Mouse (Mus musculus): ENCODE measurements around the gene Etnk1. TPM values are rescaled to one million over a fixed set of nuclear protein-coding genes. Genes with fewer than 3 reads are reported as not detected.
"Not testable (repeated sequence)": the region's sequence is repeated elsewhere in the genome, so short reads cannot be mapped to it uniquely, and the experiment has no call there.

Gene Etnk1
- polyA plus RNA-seq, 1 experiment from 2014 or later = 32.1 TPM

DNA sequence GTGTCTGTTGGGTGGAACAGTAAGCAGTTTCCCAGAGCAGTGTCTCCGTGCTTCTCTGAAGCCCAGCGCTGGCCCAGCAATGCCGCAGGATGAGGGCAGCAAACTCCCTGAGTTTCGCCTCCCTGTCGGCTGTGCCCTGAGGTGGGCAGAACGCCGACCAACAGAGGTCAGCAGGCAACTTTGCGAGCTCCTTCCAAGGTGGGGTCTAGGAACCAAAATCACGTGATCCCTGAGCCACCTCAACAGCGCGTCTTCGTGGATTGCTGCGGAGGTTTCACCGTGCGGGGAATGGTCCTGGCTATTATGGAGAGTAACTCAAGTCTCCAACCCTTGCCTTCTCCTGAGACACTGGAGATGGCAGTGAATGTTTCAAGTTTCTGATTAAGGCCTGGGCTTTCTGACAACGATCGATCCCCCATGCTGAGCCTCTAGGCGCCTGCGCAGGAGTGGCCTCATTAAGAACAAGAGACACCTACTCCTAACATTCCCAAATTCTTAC, 23.2 kb upstream of the Etnk1 start:
- H3K4me3 ChIP-seq (ENCODE audit: low read depth, low read length) = peak overlapping the region; percentile 26
- ATAC-seq (replicated peaks; ENCODE audit: low FRiP score) (peak; percentile 27; the same call in 1 of the 2 replicates), DNase-seq (ENCODE audit: low spot score) (no peak)
- no peaks in the 10 kb centered on the region for H3K36me3 ChIP-seq (ENCODE audit: control insufficient read depth, insufficient read depth, low read length)
- no peaks in the 10 kb centered on the region for H3K4me1 ChIP-seq (replicated peaks; ENCODE audit: control insufficient read depth, insufficient read depth, low read length)
- H3K4me2 ChIP-seq (ENCODE audit: low read depth, low read length, severe bottlenecking) = peak overlapping the region; percentile 51
- H3K9ac ChIP-seq (ENCODE audit: low read length) = peak overlapping the region; percentile 32; the same call in 1 of the 2 replicates
- no peaks in the 10 kb centered on the region for H3K9me3 ChIP-seq (ENCODE audit: control insufficient read depth, low read length)
- no peak overlapping the region for H3K27ac ChIP-seq (ENCODE audit: low read depth, low read length)
- 11% methylated on average over 19 of the region's 19 CpGs for WGBS
- no peaks in the 10 kb centered on the region for H3K27me3 ChIP-seq (ENCODE audit: control insufficient read depth, insufficient read depth, low read length)

DNA sequence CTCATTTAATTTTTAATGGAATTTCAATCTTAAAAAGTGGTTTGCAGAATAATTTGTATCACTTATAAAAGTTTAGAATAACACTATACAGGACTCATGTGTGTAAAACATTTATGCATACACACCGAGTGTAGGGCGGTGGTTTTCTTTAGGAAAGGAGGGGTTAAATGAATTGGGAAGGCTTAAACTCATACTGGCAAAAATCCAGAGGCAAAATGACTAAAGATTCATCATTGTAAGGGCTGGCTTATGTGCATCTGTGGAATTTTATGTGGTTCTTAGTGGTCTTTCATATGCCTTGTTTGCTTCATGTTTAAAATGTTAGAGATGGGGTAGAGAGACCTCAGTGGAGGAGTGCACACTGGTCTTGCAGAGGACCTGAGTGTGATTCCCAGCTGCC, 22.5 kb upstream of the Etnk1 start:
- no peak for ATAC-seq (replicated peaks; ENCODE audit: low FRiP score)
- H3K36me3 ChIP-seq (ENCODE audit: control insufficient read depth, insufficient read depth, low read length) = no peaks in the 10 kb centered on the region
- no peaks in the 10 kb centered on the region for H3K4me1 ChIP-seq (replicated peaks; ENCODE audit: control insufficient read depth, insufficient read depth, low read length)
- H3K4me3 ChIP-seq (ENCODE audit: low read depth, low read length) = no peak overlapping the region
- no peak overlapping the region for H3K27ac ChIP-seq (ENCODE audit: low read depth, low read length)
- no peaks in the 10 kb centered on the region for H3K27me3 ChIP-seq (ENCODE audit: control insufficient read depth, insufficient read depth, low read length)
- WGBS = 83% methylated on average over 2 of the region's 2 CpGs
- no peak overlapping the region for H3K9ac ChIP-seq (ENCODE audit: low read length)
- H3K9me3 ChIP-seq (ENCODE audit: control insufficient read depth, low read length) = no peaks in the 10 kb centered on the region
- H3K4me2 ChIP-seq (ENCODE audit: low read depth, low read length, severe bottlenecking) = no peak overlapping the region
- DNase-seq (ENCODE audit: low spot score) = no peak

DNA sequence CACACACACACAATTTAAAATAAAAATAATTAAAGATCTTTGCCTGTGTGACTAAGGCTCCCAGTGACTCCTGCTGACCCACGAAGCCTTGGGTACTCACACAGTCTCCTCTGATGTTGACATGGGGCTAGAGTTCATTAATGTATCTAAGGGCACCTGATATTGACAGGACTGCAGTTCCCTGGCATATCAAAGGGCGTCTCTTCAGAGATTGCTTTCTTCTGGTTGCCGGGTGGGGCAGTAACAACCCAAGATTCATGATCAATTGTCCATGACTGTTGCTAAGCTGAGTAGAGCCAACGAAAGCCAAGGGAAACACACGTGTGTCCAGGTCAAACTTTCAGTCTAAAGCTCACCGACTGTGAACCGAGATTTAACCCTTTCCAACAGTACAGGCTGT, 22.0 kb upstream of the Etnk1 start:
- H3K36me3 ChIP-seq (ENCODE audit: control insufficient read depth, insufficient read depth, low read length) = no peaks in the 10 kb centered on the region
- no peak overlapping the region for H3K4me2 ChIP-seq (ENCODE audit: low read depth, low read length, severe bottlenecking)
- DNase-seq (ENCODE audit: low spot score) (no peak), ATAC-seq (replicated peaks; ENCODE audit: low FRiP score) (no peak)
- H3K4me1 ChIP-seq (replicated peaks; ENCODE audit: control insufficient read depth, insufficient read depth, low read length) = no peaks in the 10 kb centered on the region
- H3K9me3 ChIP-seq (ENCODE audit: control insufficient read depth, low read length) = no peaks in the 10 kb centered on the region
- H3K9ac ChIP-seq (ENCODE audit: low read length) = no peak overlapping the region
- no peak overlapping the region for H3K4me3 ChIP-seq (ENCODE audit: low read depth, low read length)
- H3K27me3 ChIP-seq (ENCODE audit: control insufficient read depth, insufficient read depth, low read length) = no peaks in the 10 kb centered on the region
- H3K27ac ChIP-seq (ENCODE audit: low read depth, low read length) = no peak overlapping the region
- 75% methylated on average over 7 of the region's 7 CpGs for WGBS

DNA sequence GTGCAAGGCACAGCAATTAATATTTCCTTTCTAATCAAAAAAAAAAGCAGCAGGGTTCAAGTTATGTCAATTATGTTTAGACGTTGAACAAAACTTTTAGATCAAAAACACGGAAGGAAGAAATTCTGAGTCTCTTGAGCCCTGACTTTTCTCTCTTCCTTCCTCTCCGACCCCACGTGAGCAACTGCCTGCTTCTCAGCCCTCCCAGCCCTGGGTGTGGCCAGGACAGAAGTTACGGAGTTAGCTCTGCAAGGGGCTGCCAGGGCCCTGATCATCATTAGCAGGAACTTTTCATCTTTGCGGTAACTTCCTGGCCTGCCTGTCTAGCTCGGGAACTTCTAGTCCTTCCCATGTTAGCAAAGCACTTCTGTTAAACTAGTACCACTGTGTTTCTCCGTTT, 20.3 kb upstream of the Etnk1 start:
- Histone ChIP-seq H3K36me3 (ENCODE audit: control insufficient read depth, insufficient read depth, low read length) (no peaks in the 10 kb centered on the region), H3K27me3 (ENCODE audit: control insufficient read depth, insufficient read depth, low read length) (no peaks in the 10 kb centered on the region), H3K4me3 (ENCODE audit: low read depth, low read length) (no peak overlapping the region), H3K9me3 (ENCODE audit: control insufficient read depth, low read length) (no peaks in the 10 kb centered on the region), H3K9ac (ENCODE audit: low read length) (no peak overlapping the region), H3K4me1 (replicated peaks; ENCODE audit: control insufficient read depth, insufficient read depth, low read length) (no peaks in the 10 kb centered on the region), H3K27ac (ENCODE audit: low read depth, low read length) (no peak overlapping the region), H3K4me2 (ENCODE audit: low read depth, low read length, severe bottlenecking) (no peak overlapping the region)
- no peak for DNase-seq (ENCODE audit: low spot score)
- ATAC-seq (replicated peaks; ENCODE audit: low FRiP score) = no peak
- WGBS = 68% methylated on average over 8 of the region's 8 CpGs

DNA sequence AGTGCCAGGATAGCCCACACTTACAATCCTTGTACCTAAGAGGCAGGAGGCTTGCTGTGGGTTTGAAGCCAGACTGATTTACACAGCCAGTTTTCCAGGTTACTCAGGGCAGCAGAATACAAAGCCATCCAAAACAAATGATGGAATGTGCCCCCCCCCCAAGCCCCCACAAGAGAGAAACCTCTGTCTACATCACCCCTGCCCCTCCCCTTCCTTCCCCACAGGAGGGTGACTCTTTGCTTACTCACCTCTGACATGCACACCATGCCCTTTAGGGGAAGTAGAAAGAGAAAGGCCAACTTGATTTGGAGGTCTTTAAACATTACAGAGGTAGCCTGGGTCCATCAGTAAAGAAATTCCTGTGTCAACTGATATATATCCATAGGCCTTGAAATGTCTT, 18.2 kb upstream of the Etnk1 start:
- no peak for DNase-seq (ENCODE audit: low spot score)
- no peak for ATAC-seq (replicated peaks; ENCODE audit: low FRiP score)
- Histone ChIP-seq H3K9me3 (ENCODE audit: control insufficient read depth, low read length) (no peaks in the 10 kb centered on the region), H3K9ac (ENCODE audit: low read length) (no peak overlapping the region), H3K36me3 (ENCODE audit: control insufficient read depth, insufficient read depth, low read length) (no peaks in the 10 kb centered on the region), H3K4me3 (ENCODE audit: low read depth, low read length) (no peak overlapping the region), H3K27me3 (ENCODE audit: control insufficient read depth, insufficient read depth, low read length) (no peaks in the 10 kb centered on the region), H3K4me2 (ENCODE audit: low read depth, low read length, severe bottlenecking) (no peak overlapping the region), H3K4me1 (replicated peaks; ENCODE audit: control insufficient read depth, insufficient read depth, low read length) (no peaks in the 10 kb centered on the region), H3K27ac (ENCODE audit: low read depth, low read length) (no peak overlapping the region)

DNA sequence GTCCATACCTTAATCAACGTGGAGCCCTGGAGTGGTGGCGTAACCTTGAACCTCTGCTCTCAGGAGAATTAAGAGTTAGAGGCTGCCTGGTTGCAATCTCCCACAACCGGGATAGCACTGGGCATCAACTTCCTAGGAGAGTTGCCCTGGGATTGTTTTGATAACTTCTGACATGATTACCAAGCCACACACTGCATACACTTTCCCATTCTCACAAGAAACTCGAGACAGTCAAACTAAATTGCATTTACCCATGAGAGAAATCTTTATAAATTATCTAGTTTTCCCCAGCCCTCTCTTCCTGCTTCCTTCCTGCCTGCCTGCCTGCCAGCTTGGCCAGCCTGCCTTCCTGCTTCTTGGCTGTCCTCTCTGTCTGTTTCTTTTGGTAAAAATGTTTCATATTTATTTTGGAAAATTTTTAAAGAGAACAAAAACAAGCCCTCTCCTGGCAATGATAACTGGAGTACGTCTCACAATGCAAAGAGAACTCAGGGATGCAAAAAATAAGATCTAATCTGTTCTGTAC, 17.2 kb upstream of the Etnk1 start:
- H3K4me2 ChIP-seq (ENCODE audit: low read depth, low read length, severe bottlenecking) = no peak overlapping the region
- H3K27me3 ChIP-seq (ENCODE audit: control insufficient read depth, insufficient read depth, low read length) = no peaks in the 10 kb centered on the region
- H3K9me3 ChIP-seq (ENCODE audit: control insufficient read depth, low read length) = no peaks in the 10 kb centered on the region
- no peaks in the 10 kb centered on the region for H3K4me1 ChIP-seq (replicated peaks; ENCODE audit: control insufficient read depth, insufficient read depth, low read length)
- H3K9ac ChIP-seq (ENCODE audit: low read length) = no peak overlapping the region
- DNase-seq (ENCODE audit: low spot score) = no peak
- no peak for ATAC-seq (replicated peaks; ENCODE audit: low FRiP score)
- no peak overlapping the region for H3K27ac ChIP-seq (ENCODE audit: low read depth, low read length)
- no peak overlapping the region for H3K4me3 ChIP-seq (ENCODE audit: low read depth, low read length)
- H3K36me3 ChIP-seq (ENCODE audit: control insufficient read depth, insufficient read depth, low read length) = no peaks in the 10 kb centered on the region
- 74% methylated on average over 5 of the region's 5 CpGs for WGBS

DNA sequence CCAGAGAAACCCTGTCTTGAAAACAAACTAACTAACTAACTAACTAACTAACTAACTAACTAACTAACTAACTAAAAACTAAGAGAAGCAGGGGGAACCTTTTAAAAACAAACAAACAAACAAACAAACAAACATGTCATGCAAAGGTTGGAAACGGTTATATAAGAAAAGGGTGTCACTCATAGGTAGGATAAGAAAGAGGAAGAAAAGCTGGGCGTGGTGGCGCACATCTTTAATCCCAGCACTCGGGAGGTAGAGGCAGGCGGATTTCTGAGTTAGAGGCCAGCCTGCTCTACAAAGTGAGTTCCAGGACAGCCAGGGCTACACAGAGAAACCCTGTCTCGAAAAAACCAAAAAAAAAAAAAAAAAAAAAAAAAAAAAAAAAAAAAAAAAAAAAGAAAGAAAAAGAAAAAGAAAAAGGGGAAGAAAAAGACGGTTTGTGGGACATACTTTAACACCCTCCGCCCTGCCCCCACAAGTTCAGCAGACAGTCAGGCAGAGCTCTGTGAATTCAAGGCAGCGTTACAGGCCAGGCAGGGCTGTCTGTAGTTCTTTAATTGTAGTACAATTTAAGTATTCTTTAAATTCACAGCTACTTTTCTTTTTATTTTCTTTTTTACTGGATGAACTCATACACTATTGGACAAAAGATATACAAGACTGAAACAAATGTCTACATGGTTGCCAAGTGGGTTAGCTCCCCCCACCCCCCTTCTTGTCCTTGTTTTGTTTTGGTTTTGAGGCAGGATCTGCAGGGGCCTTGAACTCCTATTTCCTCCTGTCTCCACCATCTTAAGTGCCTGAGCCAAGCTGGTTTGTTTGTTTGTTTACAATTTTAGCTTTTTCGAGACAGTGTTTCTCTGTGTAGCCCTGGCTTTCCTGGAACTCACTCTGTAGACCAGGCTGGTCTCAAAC, 15.7 kb upstream of the Etnk1 start:
- 86% methylated on average over 10 of the region's 10 CpGs for WGBS
- not testable (repeated sequence) for H3K27me3 ChIP-seq (ENCODE audit: control insufficient read depth, insufficient read depth, low read length); H3K4me3 ChIP-seq (ENCODE audit: low read depth, low read length); H3K9me3 ChIP-seq (ENCODE audit: control insufficient read depth, low read length); ATAC-seq (replicated peaks; ENCODE audit: low FRiP score); H3K4me1 ChIP-seq (replicated peaks; ENCODE audit: control insufficient read depth, insufficient read depth, low read length); H3K27ac ChIP-seq (ENCODE audit: low read depth, low read length); H3K36me3 ChIP-seq (ENCODE audit: control insufficient read depth, insufficient read depth, low read length); H3K4me2 ChIP-seq (ENCODE audit: low read depth, low read length, severe bottlenecking); DNase-seq (ENCODE audit: low spot score); H3K9ac ChIP-seq (ENCODE audit: low read length)

DNA sequence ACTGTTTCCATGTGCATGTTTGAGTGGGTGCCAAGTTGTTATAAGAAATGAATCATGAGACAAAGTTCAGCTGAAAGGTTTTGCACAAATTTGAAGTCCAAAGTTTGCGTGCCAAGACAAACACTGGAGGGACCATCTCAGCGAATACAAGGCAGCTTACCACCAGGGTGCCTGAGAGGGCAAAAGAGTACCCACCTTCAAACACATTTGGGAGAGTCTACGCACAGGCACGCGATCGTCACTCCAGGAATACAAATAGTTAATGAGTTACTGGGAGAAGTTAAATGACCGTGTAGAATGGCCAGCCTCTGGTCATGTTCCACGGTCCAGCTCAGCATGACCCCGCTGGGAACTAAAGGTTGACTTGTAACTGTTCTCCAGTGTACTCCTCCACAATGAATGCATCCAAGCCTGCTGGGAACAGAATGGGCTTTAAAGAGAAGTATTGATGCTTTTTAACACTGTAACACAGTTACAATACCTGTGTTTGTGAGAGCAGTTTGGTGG, 14.6 kb upstream of the Etnk1 start:
- H3K4me2 ChIP-seq (ENCODE audit: low read depth, low read length, severe bottlenecking) = no peak overlapping the region
- H3K9me3 ChIP-seq (ENCODE audit: control insufficient read depth, low read length) = no peaks in the 10 kb centered on the region
- H3K4me3 ChIP-seq (ENCODE audit: low read depth, low read length) = no peak overlapping the region
- WGBS = 24% methylated on average over 9 of the region's 9 CpGs
- no peak overlapping the region for H3K27ac ChIP-seq (ENCODE audit: low read depth, low read length)
- H3K36me3 ChIP-seq (ENCODE audit: control insufficient read depth, insufficient read depth, low read length) = no peaks in the 10 kb centered on the region
- no peak for DNase-seq (ENCODE audit: low spot score)
- H3K4me1 ChIP-seq (replicated peaks; ENCODE audit: control insufficient read depth, insufficient read depth, low read length) = no peaks in the 10 kb centered on the region
- no peaks in the 10 kb centered on the region; the same call in 1 of the 2 replicates for H3K27me3 ChIP-seq (ENCODE audit: control insufficient read depth, insufficient read depth, low read length)
- ATAC-seq (replicated peaks; ENCODE audit: low FRiP score) = no peak
- H3K9ac ChIP-seq (ENCODE audit: low read length) = no peak overlapping the region

Data from forebrain, embryonic 11.5 days (tissue).